Mouse (Mus musculus) left cerebral cortex, adult 11 months (tissue): ENCODE results near the gene Nek6.

ENCODE experiments used
- DNase-seq: peaks from one replicate; pipeline ENCODE4 v3.0.0; 2022; ENCODE audit warnings: low spot score

Nek6 gene

GRCm38 (mm10) chr2:38579528-38579927, 68.1 kb downstream of the Nek6 start:
- DNase-seq = no peak

DNA sequence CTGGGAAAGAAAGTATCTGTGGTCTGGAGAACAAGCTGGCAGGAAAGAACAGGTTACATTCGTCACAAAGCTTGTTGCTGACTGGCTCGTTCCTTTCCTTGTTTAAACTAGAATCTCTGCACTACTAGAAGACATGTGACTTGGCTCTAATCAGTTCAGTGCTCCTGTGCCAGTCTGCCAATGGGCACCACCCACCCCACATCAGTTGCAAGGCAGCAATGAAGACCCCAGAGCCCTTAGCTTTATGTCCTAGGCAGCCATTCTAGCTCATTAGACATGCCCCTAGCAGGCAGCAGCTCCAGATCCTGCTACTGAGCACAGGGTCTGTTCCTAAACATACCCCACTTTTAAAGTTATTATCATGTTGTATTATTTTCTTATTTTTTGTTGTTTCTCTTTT, 72.5 kb downstream of the Nek6 start:
- DNase-seq = no peak

GRCm38 (mm10) chr2:38584514-38585378, 73.3 kb downstream of the Nek6 start:
- DNase-seq = no peak

GRCm38 (mm10) chr2:38585379-38585736, 73.9 kb downstream of the Nek6 start:
- no peak for DNase-seq

- no peak for DNase-seq
Observed at GRCm38 (mm10) chr2:38586733-38587132, 75.3 kb downstream of the Nek6 start.

- DNase-seq = peak; percentile 48
Observed at GRCm38 (mm10) chr2:38591751-38592459, 80.5 kb downstream of the Nek6 start.

DNA sequence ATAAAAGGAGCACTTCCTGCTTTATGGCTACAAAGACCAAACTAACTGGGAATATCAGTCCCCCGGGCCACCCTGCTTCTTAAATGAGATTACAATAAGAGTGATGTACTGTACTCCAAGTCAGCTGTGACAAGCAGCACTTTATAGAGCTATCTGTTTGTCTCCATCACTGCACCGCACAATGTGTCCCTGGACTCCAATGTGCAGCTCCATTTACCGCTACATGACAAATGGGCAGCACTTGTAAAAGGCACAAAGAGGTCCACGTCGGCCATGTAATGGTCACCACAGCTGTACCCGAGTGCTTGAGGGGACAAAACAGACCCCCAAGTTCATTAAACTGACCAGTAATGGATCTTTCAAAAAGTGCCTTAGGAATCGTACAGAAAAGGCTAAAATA, 83.4 kb downstream of the Nek6 start:
- DNase-seq = no peak

DNA sequence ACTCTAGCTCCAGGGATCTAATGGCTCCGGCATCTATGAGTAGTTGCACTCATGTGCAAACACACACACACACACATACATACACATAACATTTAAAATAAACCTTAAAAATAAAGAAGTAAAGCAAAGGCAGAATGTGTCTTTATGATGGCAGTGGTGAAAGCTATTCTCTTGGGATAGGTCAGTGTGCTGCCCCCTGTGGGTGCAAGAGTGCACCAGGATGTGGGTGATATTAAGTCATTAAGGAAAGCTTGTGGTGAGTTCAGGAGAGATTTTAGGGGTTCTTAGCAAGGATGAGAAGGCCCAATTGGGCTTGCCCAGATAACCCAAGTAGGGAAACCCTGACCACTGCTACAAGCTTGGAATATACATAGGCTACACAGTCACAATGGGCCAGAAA, 86.5 kb downstream of the Nek6 start:
- no peak for DNase-seq

- DNase-seq = no peak
Observed at GRCm38 (mm10) chr2:38598395-38598794, 87.0 kb downstream of the Nek6 start.

DNA sequence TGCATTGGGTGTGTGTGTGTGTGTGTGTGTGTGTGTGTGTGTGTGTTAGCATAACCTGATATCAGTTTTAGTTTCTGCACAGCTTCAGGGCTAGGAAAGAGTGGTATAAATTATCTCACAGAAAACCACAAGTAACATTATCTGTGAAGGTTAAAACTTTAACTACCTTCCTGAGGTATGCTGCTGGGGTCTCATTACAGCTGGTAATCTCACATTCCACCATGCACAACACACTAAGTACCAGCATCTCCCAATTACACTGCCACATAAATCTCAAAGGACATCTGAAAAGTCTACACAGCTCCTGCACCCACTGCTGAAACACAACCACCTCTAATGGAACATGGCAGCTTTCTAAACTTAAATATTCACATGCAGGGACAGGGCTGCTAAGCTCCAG, 89.4 kb downstream of the Nek6 start:
- DNase-seq = no peak

DNA sequence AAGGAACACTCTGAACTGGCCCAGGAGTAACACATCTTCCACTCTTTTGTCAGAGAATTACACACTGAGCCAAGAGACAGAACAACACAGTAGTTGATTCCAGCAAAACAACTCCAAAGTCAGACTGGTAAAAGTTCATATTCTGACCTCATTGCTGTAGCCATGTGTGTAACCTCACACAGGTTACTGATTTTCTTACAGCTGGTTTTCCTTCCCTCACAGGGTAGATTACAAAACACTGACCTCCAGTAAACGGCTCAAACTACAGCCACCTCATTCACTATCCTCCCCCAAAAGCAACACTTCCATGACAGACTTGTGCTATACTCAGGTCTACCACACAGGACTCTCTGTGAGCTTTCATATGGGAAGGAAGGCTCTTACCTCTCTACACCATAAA, 96.3 kb downstream of the Nek6 start:
- DNase-seq = no peak

DNA sequence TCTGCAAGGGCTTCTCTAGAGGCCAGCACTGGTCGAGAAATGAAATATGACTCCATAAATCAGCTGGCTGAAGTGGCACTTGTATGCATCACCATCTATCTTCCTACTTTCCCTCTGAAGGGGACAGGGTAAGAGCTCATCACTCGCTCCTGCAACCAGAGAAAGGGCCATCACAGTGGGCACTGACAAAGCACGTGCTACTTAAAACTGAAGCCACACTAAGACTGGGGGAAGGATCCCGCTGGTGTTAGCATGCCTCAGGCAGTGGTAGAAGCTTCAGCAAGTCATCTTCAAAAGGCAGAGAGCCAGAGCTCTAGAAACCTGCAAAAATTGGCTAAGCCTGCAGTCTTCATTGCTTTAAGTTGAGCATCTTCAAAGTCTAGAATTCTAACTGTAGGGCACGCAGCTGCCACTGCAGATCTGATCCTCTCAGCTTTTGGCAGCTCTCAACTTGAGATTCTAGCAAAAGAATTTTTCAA, 97.4 kb downstream of the Nek6 start:
- DNase-seq = no peak

GRCm38 (mm10) chr2:38609310-38609709, 97.9 kb downstream of the Nek6 start:
- no peak for DNase-seq

- no peak for DNase-seq
Observed at GRCm38 (mm10) chr2:38610161-38610560, 98.7 kb downstream of the Nek6 start.

DNA sequence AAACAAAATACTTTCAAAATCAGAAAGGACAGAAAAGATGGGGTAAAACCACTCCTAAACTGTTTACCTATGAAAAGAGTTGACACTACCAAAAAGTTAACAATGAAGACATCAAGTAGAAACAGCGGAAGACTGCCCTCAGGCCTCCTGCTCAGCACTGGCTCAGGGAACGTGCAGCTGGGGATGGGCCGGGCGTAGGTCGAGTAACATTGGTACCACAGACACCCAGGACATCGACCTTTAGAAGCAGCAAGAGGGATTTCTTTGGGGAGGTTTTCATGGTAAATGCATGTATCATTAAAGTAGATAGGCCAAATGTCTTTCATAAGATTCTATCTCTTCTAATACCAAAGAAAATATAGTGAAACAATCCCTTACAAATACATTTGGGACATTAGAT, 101.2 kb downstream of the Nek6 start:
- no peak for DNase-seq

DNA sequence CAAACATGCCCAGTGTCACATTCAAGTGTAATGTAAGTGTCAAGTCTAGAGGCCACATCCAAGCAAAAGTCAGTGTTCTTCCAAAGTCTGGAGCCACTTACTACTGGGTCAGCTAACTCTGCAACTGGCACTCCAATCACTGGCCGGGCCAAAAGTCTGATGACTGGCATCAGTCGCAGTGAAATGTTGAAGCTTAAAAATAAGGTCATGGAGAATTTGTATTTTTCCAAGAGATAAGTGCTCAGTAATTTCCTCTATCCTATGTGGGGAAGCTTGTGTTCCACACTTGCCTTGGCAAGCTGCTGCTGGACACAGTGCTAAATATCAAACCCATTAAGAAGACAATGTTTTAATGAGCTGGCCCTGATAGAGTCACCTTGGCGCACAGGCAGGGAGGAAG, 102.1 kb downstream of the Nek6 start:
- DNase-seq = no peak

DNA sequence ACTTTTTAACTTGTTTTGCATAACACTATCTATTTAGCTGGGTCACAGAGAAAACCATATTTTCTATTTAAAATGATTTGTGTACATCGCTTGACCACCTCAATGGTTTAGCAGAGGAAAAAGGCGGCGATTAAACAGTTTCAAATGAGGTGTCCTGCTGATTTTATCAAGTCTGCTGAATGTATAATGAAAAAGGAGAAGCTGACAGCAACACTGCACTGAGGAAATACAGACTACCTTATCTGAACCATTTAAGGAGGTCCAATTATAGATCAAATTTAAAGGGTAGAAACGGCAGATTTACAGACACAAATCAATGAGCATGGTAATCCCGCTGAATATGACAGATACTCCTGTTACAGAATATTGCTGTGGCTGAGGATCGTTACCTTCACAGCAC, 103.0 kb downstream of the Nek6 start:
- DNase-seq = no peak

DNA sequence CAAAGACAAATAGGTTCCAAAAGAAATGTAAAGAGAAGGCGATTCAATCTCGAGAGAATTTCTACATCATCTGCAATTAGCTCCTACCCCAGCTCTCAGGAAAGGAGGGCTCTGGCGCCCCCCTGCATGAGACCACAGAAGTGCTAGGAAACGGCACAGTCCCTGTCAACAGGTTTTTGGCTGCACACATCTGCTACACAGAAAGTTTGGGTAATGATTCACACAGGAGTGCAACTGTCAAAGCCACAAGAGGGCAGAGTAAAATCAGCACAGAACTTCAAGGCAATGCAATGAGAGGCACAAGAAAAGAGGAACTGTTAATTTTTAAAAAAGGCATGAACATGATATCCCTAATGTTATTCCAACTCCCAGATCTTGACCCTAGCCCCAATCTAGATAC, 104.6 kb downstream of the Nek6 start:
- DNase-seq = no peak

DNA sequence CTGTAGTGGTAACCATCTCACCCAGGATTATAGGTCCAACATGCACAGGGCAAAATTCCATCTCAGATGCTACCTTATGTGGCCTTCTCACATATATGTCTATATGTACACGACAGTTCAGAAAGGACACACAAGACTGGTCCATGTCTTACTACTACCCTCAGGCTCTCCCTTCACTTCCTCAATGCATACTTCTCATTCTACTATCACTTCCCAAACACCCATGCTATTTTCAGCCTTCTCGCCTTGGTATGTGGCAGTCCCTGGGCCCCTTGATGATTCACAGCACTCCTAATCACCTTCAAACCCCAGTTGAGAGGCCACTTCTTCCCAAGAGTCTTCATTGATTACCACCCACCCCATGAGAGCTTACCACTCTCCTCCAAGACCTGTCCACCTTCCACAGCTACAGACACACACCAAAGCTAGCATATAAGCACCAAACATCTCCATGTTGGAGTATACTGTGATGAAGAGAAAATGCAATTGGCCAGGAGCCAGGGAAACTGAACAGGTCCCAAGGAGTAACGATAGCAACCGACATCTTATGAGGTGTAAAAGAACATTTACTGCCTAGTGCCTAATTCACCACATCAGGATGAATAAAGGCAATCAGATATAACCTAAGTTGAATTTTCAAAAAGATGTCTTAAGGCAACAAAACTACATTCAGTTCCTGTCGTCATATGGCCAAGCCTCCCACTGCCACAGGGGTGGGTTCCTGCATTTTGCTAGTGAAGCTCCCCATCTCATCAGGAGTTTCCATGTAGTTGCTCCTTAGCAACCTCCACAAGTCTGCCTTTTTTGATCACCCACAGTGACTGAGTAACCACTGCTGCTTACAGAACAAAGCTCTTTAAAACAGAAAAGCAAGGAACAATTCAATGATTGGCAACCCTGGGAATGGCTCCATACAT, 105.8 kb downstream of the Nek6 start:
- DNase-seq = no peak

GRCm38 (mm10) chr2:38619777-38620176, 108.3 kb downstream of the Nek6 start:
- DNase-seq = no peak

- DNase-seq = no peak
Observed at GRCm38 (mm10) chr2:38621076-38621475, 109.6 kb downstream of the Nek6 start.

DNA sequence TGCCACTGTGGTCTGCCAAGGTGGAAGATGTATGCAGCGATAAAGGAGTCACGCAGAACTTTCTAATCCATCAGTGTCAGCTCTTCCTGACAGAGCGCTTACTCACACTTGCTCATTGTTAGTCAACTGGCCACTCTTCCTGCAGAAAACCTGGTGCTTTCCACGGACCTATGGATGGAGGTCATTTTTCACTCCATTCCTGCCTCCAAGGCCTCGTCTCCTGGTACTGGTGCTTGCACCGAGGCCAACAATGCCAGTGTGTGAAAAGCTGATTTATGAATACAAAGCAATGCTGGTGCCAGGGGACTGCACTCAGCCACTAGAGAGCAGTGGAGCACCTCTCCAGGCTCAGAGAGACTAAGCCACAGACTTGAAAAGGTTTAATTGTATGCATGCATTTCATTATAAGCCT, 110.2 kb downstream of the Nek6 start:
- DNase-seq = peak; percentile 53
